Mouse (Mus musculus): ENCODE measurements around the gene Enthd1.

DNA sequence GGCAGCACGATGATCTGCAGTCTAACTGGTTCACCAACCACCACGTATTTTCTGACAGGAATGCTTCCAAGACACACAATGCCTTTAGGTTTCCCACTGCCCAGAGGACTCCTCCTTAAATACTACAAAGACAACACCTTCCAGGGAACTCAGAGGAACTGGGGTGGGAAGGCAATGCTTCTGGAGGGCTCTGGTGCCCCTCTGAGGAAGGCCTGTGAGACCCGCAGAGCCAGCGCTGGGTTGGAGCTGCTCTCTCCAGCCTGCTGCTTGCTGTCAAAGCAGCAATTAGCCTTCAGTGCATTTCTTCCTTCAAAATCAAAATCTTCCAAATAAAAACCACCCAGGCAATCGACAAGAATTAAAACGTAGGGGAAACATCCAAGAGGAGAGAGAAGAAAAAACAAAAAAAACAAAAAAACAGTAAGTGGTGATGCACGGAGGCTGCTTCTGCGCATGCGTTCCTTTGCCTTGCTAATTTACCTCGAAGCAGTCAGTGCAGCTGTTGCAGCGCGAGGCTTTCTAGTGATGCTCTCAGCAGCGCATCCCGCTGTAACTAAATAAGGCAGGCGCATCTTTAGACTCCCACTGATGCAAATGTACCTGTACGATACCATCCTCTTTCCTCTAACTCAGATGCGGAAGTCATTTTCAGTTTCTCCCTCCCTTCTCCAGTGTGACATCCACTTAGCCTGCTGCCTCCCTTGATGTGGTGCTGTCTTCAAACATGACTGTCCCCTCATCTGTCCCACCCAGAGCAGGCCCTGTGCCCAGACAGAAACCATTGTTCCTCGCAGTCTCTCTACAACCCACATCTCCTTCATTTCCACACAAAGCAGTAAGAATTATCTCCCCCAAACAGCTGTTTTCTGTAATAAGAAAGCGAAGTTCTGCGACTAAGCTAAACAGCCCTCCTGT lies 34.7 kb downstream of the Enthd1 start:
- TF ChIP-seq EP300 (IDR thresholded peaks at IDR 0.05; ENCODE audit: low read depth), result no peak
- no peak for TF ChIP-seq CTCF (IDR thresholded peaks at IDR 0.05; ENCODE audit: low read depth)

All from heart, postnatal 0 days (tissue).